Mouse (Mus musculus): ENCODE results near the gene Lingo1.

Gene Lingo1

DNA sequence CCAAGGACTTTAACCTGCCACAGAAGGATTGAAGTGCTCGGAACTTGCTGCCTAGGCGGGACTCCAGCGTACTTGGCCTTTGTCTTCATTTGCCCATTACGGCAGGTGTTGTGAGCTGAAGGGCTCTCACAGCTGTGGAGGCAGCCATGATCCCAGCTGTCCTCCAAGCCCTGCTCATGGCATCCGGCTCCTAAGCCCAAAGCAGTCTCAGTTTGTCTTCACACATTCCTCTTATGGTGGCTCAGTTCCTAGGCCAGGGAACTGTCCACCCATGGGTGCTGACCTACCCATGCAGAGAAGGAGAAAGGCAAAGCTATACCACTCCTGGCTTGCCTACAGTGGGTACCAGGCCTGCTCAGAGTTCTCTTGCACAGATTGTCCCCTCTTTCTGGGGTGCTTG lies 132.1 kb downstream of the Lingo1 start:
- no peak for DNase-seq

DNA sequence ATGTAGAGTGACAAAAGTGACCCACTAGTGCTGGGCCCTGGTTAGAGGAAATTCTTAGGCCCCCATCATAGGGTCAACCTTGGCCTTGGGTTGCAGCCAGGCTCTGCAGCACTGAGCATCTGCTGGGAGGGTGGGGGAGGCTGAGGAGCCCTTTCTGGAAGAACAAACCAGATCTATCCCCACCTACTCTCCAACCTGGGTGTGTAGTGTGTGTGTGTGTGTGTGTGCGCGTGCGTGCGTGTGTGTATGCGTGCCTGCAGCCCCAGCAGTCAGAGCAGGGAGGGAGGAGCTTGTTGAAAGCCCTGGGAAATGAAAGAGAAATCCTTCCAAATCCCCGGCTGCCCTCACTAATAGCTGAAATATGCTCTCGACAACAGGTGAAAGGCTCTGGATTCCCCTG lies 133.3 kb downstream of the Lingo1 start:
- DNase-seq = no peak

DNA sequence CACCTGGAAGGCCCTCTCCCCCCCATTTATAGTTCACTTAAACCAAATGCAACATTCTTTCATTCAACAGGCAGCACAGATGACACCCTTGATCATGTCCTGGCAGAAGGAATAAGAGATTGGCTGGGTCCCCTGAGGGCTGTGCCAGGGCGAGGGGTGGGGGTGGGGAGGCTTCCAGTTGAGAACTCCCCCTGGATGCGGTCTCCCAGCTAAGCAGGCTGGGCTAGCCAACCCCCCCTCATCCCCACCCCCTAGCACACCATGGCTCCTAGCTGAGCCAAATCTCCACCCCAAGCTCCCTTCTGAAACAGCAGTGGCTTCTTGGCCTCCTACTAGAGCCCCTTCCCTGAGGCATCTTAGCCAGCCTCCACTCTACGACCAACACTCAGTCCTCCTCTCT lies 133.9 kb downstream of the Lingo1 start:
- DNase-seq = no peak

DNA sequence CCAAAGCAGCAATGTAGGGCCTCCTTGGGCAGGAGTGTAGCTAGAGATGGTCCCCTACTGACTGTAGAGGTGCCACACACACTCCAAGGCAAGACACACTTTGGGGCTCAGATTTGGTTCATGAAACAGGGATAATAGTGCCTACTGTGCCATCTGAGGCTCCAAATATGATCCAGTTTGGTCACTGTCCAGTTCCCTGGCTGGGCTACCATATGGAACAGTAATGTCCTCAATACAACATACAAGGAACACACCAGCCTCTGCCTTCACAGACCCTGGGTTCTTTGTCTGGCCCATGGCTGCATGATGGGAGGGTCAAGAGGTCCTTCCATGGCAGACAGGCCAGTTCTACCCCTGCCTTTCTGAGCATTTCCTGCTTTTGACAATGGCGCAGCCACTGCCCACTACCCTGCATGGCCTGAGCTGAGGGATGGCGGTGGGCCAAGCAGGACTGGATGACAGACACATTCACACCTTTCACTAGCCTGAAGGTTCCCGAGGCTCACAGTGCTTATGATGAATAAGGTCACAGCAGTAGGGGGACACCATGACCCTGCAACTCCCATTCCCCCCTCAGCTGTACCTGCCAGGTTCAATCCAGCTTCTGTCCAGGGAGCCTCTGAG lies 134.9 kb downstream of the Lingo1 start:
- no peak for DNase-seq

DNA sequence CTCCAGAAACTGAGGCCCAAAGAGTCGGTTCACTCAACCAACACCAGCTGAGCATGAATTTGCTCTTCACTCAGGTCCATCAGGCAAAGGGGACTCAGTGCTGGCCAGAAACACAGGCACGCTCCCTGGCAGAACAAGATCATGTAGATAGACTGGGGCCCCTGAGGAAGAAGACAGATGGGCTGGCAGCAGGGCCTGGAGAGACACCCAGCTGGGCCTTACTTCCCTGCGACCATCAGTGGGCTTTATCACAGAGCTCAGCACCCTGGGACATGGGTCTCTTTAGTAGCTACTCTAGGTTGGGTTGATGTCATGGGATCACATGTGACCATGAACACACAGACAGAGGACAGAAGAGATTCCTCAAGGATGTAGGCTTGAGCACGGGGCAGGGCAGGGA lies 137.7 kb downstream of the Lingo1 start:
- DNase-seq = no peak

DNA sequence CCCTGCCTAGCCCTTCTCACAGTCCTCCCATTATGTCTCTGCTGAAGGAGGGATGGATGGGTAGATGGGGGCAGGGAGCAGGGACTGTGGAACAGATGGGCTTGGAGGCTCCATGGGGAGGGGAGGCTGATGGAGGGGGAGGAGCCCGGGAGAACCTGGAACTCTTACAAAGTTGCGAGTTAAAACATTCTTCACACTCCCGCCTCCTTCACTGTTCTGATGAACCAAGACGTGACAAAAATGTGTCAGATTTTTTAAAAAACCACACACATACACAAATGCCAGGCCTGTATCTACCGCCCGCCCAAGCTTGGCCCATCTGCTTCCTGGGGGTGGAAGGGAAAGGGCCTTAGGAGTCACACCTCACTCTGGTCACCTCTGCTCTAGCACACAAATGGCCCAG lies 138.3 kb downstream of the Lingo1 start:
- DNase-seq = no peak

DNA sequence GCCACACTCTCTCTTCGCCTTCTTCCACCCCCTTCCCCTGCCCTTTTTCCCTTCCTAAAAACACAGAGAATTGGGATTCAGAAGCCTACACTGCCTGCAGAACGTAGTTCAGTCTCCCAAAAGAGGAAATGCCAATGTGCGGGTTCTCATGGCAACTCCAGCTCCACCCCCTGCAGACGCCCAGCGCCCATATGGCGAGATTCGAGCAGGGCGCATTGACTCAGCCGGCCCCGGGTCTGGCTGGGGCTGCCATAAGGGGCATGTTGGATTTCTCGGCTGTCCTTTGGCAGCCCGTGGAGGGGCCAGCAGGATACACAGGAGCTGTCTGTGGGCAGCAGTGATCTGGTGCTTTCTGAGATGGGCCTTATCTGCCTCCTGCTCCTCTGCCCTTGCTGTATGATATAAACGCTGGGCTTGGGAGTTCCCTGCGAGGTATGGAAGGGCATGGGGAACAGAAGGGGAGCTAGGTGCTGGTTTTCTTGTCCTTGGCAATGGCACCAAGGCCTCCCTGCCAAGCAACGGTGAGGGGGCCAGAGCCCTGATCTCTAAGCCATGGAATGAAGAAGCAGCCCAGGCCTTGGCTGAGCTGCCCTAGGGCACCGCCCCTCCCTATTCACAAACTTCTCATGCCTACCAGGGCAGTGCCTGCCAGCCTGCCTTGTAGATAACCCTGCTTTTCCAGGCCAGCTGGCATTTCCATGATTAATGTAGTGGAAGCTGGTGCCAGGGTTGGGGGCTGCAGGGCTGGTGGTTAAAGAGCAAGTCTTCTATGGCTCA lies 139.3 kb downstream of the Lingo1 start:
- DNase-seq = no peak

DNA sequence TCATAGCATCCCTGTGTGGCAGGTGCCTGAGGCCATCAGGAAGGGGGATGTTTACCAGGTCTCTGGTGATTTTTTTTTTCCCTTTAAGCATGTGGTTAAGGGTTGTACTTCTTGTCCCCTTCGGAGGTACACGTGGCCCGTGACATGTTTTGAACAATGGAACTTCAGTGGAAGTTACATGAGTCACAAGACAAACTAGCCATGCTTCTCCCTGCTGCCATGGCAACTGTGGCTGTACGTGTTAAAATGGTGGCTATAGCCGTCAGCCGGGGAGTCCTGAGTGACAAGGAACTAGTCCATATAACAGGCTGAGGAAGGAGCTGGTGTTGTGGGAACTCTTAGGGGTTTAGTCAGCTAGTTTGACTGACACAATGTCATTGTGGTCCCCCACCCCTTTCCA lies 141.1 kb downstream of the Lingo1 start:
- DNase-seq = no peak

DNA sequence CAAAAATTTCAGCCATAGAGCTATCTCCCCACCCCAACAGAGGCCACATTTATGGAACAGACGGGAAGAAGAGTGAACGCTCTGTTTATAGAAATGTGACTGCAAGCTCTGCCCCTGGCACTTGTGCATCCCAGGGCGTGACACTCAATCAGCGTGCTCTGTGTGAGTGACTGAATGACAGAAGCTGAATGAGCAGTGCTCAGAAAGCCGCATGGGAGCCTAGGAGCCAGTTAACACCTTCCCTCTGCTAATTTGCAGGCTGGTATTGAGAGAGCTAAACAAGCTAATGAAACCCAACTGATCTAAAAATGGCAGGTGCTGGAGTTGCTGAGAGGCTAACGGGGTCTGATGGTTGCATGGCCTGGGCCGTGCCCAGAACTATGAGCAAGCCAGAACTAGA lies 143.7 kb downstream of the Lingo1 start:
- DNase-seq = no peak

DNA sequence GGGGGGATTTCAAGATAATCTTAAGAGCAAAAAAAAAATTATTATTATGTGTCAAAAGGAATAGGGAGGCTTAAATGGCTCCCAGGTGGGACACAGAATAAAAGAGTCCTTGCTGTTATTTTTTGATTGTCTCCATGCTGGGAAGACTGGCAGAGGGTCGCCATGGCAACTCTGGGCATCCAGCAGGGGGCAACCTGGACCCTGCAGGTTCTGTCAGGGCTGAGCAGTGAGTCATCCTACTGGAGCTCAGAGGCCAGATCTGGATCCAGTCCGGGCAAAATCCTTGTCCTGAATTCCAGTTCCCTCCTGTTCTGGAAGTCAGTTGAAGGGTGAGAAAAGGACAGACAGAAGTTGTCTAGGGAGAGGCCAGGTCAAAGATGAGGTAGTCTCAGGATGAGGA lies 144.7 kb downstream of the Lingo1 start:
- no peak for DNase-seq

DNA sequence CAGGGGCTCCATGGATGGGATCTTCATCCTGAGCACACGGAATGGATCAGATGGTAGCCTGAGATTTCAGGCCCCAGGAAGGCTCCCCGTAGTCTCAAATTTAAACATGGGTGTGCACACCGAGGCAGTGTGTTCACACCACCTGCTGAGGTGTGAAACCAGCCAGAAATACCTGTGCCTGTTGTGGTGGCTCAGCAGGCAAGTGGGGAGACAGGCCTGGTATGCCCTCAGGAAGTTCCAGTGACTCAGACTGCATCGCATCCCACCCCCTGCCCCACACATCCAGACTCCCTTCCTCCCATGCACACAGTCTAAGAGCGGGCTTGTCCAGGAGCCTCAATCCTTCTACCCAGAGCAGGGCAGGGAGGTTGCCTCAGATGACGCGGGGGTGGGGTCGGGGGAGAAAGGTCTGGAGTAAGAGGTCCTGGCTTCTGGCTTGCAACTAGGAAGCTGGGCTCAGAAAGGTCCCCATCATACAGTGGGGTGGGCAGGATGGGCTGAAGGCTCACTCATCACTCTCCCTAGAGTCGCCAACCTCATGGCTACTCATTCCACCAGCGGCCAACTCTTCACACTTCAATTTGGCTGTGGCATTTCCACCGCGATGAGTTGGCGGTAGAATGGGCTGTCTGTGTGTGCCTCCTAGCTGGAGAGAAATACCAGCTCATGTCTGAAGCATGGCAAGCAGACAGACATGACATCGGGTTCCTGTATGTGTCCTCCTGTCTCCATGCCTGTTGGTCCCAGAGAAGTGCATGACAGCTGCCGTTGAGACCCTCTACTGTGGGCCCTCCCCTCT lies 149.8 kb downstream of the Lingo1 start:
- no peak for DNase-seq

DNA sequence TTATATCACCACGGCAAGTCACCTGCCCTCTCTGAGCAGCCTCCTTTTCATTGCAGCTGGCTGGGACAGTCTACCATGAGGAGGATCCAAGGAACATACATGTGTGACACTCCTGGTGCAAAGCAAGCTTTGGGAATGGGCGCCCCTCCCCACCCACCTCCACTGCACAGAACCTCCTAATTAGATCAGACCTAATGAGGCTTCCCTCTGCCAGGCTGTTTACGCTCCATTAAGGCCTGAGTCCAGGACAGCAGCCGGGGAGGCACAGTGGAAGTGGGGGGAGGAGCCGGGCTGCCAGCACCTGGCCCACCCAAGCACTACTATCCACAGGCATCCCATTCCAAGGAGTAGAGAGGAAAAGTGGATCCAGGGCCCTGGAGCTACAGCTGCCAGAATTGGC lies 152.8 kb downstream of the Lingo1 start:
- DNase-seq = no peak

DNA sequence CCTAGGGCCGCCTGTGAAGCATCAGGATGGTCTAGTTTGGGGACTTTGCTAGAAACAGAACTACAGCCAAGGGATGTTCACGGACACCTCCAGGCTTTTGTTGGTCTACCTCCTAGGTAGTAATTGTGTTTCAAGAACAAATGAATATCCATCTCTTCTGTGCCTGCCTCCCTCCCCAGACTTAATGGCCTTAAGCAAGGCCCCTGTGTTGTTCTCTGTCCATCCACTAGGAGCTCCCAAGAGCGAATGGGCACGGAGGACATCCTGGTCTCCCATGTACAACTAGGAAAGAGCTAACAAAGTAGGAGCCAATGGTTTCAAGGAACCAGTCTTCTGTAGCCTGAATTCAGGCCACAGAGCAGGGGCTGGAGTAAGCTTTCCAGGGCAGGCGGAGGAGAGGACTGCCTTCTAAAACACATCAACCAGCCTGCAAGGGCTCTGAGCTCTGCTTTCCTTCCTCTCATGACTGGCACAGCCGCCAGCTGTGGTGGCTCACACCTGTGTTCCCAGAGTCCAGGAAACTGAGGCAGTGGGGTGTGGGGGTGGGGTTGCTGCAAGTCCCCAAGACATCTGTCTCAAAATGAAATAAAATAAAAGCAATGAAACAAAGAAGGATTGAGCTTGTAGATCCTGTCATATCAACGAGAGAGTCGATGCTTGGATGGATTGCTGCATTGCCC lies 157.9 kb downstream of the Lingo1 start:
- DNase-seq = peak; percentile 29

DNA sequence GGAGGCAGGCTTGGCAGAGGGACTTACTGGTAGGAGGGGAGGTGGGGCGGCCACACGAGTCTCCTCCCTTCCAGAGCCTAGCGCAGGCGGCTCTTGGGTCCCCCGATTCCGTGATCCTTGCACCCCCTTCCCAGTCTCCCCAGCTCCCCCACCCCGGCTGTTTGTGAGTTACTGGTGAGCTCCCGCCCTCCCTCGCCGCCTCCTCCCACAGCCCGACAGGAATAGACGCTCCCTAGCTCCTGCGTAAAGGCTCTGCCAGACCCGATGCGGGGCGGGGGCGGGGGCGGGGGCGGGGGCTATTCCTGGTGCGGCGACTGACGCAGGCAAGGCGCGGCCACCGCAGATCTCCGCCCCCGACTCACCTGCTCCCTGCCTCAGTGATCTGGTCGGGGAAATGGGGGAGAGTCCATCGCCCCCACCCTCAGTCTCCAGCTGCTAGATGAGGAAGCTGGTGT lies 158.8 kb downstream of the Lingo1 start:
- no peak for DNase-seq

DNA sequence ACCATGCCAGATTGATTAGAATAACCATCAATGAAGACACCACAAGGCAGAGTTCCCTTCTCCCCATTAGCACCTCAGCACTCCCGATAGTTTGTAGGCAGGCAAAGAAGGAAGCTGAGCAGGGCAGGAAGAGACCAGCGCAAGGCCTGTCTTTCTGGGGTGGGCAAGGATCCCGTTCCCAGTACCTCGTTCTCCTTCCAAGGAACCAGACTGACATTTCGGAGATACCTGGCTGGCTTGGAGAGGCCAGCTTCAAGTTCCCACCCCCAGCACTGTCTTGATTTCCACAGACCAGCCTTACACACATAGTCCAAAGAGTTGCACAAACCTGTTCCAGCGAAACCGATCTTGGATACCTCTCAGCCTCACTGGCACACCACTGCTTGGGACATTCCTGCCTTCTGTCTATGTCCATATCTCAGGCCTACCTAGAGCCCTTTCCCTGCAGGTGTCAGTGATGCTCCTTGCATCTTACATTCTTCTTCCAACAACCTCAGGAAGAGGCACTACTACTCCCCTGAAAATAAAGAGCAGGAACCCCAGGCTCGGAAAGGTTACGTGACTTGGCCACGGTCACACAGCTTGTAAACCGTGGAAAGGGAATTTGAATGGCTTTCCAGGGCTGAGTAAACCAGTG lies 159.4 kb downstream of the Lingo1 start:
- no peak for DNase-seq

DNA sequence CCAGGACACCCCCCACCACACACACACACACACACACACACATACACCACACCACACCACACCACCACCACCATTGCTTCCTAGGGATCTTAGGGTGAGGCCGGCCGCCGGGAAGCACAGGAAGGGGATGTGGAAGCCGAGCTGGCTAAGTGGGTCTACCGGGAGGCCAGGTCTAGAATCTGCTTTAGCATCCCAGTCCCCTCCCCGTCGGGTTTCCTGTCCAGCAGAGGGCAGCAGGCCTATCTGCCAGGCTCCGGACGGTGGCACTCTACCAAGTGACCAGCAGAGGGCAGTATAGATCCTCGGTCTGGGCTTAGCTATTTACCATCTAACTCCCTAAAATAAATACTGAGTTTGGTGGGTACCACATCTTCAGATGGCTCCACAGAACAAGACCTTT lies 160.1 kb downstream of the Lingo1 start:
- peak; percentile 90 for DNase-seq

DNA sequence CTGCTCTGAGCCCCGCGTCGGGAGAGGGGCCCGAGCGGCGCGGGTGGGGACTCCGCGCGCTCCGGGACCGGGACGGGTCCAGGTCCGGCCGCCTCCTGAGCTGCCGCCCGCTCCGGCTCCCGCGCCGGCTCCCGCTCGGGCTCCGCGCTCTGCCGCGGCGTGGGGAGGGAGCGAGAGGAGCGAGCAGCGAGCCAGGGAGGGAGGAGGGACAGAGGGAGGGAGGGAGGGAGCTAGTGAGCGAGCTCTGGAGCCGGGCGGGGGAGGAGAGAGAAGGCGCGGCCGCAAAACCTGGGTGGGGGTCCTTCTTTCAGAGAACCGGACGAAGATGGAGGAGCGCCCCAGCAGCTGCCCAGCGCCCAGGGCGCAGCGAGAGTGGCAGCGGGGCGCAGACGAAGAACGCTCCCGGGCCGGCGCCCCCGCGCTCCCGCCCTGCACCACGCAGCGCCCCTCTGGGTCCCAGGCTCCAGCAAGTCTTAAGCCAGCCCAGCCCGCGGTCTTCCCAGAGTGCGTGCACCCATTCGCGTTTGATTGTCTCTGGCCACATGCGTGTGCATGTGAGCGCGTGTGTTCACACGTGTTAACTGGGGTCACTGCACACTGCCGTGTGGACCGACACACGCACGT lies 160.7 kb downstream of the Lingo1 start:
- no peak for DNase-seq

DNA sequence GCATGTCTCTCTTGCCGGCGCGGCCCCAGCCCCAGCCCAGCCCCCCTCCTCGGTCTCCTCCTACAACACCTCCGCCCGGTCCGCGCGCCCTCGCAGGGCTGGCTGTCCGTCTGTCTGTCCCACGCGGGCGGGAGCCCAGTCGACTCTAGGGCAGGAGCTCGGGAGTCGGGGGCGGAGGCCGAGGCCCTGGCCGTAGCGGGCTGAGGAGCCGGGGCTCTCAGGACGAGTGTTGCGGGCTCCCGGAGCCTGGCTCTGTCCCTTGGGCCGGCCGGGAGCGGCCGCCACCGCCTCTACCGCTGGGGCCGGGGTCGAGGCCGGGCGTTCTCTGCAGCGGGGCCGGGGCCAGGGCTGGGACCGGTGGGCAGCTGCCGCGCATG lies 161.2 kb downstream of the Lingo1 start:
- DNase-seq = no peak

DNA sequence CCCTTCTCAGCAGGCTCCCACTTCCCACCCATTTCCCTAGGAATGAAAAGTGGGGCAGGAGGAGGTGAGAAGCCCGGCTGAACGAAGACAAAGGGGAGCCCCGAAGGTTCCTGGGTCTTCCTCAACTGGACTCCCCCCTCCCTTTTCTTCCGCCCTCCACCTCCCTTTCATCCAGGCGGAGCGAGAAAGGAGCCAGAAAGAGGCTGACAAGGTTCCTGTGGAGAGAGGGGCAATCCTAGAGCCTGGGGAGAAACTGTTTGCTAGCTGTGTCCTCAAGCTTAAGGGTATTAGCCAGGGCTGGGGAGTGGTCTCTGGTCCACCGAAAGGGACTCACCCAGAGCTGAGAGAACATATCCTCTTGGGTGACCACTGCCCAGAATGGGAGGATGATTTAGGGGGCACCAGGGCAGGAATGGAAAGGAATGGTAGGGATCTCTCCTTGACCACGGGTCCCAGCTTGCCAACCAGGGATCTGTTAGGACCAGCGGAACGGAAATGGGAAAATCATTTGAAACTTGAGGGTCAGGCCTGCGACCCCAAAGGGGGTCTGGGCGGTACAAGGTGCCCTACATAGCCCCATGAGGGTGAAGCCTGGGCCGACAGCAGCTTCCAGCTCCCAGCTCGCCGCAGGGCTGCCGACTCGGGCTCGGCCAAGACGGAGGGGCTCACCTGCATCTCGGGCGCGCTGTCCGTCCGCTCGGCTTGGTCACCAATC lies 161.7 kb downstream of the Lingo1 start:
- DNase-seq = no peak

DNA sequence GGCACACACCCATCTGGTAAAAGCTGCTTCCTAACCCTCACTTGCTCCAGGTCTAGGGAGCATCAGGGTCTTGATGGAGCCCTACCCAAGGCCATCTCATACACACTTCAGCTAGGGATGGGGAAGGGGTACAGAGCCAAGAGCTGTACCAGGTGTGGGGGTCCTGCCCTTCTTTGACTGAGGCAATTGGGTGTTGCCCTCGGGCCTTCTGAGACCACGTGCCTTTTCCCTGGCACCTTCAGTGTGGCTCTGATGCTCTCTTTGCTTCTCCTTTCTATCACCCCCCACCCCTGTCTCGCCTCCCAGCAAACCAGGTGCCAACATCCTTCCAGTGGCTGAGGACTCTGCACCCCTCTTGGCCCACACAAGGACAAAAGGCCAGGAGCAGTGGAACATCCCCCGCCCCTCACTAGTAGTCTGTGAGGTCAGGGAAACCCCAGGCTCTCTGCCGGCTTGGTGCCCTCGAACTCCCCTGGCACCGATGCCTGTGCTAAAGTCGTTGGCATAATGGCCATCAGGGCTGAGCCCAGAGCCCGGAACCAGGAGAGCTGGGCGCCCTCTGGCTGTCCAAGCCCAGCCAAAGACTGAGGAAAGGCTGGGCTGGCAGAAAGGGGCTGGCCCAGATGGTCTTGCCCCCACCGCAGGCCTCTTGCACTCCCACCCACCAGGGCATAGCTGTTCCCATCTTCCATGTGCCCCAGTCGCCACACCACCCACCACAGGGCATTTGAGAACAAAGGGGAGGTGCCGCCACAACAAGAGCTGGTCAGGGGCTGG lies 162.6 kb downstream of the Lingo1 start:
- DNase-seq = no peak

DNA sequence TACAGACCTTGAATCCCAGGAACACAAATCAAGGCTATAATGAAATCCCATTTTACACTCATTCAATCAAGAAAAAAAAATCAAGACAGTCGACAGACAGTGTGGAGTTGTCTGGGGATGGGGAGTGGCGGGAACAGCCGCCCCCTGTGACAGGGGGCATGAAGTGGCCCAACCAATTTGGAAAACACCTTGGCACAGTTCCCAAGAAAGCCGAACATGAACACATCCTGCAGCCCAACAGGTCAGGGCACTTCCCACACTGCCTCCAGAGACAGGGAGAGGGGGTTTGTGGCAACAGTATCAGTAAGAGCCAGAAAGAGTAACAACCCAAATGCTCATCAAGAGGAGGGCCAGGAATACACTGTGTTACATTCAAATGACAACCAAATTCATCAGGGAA lies 165.3 kb downstream of the Lingo1 start:
- DNase-seq = no peak
